Mouse (Mus musculus) ovary, adult 18-20 months (tissue): Measurements from ENCODE around the gene Kank3.

Experiments used
- DNase-seq: peaks from one replicate; pipeline ENCODE4 v3.0.0; 2022; ENCODE audit warnings: low spot score, mixed read lengths

Gene Kank3

DNA sequence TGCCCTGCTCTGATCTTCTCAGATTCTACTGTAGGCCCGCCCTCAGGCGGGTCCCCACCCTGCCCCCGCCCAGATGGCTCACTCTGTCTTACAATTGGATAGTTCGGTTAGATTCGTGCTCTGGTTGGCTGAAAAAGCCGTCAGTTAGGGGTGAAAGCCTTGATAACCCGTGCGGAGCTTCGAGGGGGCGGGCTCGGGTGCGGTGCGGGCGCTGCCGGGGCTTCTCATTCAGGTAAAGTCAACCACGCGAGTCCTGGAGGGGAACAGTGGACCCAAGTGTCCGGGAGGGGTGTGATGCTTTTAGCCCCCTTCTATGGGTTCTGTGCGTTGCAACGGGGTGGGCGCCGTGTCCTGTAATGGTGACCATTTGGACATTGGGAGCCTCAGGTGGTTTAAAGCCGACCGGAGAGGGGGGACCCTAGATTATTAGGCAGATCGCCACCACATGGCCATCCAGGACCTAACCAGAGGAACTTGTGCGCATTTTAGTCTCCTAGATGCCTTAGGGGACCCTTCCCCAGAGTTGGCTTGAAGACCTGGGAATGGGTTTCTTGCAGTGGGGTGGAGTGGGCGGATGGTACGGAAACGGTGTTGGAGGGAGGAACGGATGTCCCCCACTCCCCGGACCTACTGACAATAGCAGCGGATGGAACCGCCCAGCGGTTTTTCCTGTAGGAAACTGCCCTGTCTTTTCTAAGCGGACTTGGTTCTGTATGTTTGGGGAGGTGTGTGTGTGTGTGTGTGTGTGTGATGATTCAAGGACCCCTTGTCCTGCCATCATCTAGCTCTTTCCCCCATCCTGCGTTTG, at the start of gene Kank3:
Gene Kank3 (plus strand): TSS at position 186 of the 808 bp plus-strand sequence.
- peak; percentile 89 for DNase-seq

GRCm38 (mm10) chr17:33766389-33766788, 43.9 kb upstream of the Kank3 start:
- no peak for DNase-seq

GRCm38 (mm10) chr17:33771617-33772016, 38.7 kb upstream of the Kank3 start:
- no peak for DNase-seq

DNA sequence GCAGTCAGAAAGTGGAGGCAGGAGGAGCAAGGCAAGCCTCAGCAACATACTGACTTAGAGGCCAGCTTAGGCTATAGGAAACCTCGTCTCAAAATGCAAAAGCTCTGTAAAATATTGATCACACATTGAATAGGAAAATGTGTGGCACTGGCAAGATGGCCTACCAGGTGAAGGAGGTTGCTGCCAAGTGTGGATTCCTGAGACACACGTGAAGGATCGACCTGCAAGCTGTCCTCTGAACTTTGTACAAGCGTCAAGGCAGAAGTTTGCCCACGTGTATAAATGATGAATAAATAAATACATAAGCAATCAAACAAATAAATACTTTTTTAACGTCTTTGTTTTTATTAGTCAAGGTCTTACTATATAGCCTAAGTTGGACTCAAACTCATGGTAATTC, 36.9 kb upstream of the Kank3 start:
- DNase-seq = no peak

DNA sequence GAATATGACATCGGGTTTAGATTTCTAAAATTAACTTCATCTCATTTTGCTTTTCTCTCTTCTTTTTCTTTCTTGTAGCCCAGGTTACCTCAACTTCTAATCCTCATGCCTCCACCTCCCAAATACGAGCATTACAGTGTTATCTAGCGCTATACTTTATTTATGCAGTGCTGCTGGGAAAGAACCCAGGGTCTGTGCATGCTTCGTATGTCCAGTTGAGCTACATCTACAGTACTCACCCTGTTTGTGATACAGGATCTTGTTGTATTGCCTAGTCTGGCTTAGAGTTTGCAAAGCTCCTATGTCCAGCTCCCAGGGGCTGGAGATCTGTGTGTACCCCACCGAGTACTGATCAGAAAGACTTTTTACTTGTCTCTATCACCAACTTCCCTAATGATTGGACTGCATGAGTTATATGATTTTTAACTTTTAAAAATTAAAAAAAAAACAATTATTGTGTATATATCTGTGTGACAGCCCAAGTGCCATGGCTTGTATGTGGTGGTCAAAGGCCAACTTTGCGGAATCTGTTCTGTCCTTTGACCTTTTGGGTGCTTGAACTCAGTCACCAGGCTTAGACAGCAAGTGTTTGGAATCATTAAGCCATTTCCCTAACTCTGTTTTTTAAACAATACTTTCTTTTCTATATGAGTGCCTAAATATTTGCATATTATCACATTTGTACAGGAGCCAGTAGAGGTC, 36.3 kb upstream of the Kank3 start:
- DNase-seq = no peak

- no peak for DNase-seq
These were observed 35.7 kb upstream of the Kank3 start for GRCm38 (mm10) chr17:33774573-33775155.

- DNase-seq = no peak
These were observed 35.0 kb upstream of the Kank3 start for GRCm38 (mm10) chr17:33775287-33775686.

DNA sequence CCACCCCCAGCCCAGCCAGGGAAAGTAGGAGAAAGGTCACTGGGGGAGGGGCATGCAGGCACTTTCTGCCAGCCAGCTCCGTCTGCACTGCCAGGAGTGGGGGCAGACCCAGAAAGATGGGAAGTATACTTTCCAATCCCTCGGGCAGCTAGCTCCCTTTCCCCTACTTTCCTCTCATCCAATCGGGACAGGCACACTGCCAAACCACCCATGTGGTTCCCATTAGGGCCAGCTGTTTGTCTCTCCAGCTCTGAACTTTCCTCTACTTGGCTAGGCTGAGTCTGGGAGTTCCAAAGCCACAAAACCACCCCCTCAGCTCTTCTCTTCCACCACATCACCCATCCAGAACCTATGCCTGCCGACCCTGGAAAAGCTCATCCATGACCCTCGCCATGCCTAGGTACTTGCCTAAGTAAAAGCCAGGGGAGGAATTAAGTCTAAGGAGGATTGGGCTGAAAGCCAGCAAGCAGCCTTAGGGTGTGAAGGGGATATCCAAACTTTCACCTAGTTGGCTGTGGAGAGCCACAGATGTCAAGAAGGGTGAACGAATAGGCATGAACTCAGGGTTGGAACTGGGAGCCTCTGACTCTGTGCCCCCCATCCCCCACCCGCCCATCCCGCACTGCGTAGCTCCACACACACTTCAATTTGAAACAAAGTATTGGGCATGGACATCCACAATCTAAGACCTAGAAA, 30.9 kb upstream of the Kank3 start:
- DNase-seq = peak; percentile 94

DNA sequence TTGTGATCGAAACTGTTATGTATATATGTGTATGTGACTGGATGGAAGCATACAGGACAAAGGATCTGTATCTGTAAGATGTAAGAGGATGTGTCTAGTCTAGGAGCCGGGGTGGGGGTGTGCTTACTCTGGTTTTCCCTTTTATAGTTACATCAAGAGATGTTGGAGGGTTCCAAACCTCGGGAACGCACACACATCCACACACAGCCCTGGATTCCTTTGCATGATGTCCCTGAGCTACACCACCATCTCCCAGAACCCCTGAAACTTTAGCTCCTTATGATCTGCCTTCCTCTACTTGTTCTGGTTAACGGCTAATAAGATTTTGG, 30.4 kb upstream of the Kank3 start:
- DNase-seq = no peak

GRCm38 (mm10) chr17:33780431-33780830, 29.9 kb upstream of the Kank3 start:
- DNase-seq = peak; percentile 61

GRCm38 (mm10) chr17:33781124-33781977, 29.0 kb upstream of the Kank3 start, which contains the start of gene Angptl4:
Gene Angptl4 (minus strand): TSS chr17:33781830.
- DNase-seq = peak; percentile 81

DNA sequence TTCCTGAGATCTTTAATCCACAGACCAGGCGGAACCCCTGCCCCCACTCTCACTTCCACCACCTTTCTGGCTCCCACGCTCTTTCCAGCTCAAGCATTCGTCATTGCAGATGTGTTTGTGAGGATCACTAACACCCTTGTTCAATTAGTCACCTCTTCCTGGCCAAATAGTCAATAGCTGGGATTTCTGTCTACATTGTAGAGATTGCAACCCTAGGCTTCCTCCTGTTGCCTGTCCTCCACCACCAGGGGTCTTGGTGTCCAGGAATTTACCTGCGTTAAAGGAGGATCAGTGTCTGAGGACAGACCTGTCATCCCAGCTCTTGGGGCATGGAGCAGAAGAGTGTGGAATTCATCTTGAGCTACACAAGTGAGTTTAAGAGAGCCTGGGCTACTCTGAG, 28.3 kb upstream of the Kank3 start:
- no peak for DNase-seq

DNA sequence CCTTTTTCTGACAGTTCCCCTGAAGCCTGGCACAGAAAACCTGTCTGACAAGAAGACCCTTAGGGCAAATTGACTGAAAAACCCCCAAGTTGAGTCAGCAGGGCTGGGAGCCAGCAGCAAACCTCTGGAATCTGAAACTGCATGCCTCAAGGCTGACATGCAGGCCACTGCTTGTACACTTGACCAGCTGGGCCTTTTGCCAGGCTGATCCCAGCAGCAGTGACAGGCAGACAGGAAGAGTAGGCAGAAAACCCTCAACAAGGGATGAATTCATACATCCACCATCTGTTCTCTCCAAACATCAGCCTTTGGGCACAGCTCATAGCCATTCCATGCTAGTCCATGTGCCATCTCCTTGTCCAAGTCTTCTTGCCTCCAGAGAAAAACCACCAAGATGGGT, 26.9 kb upstream of the Kank3 start:
- DNase-seq = peak; percentile 84

DNA sequence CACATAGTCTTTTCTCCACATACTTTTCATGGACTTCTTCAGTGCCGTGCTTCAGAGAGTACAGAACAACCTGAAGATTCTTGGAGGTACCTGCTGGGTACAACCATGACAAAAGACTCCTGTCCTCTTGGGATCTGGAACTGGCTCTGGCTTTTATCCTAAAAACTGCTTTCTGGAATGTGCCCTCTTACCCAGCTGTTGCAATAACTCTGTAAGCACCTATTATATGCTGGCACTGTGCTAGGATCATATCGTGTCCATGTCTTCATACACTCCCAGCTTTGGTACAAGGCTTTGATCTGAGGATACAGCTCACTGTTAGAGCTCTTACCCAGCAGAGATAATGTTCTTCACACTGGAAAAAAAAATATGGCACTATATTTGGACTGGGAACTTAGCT, 25.4 kb upstream of the Kank3 start:
- DNase-seq = no peak

GRCm38 (mm10) chr17:33786375-33786774, 23.9 kb upstream of the Kank3 start:
- DNase-seq = no peak

DNA sequence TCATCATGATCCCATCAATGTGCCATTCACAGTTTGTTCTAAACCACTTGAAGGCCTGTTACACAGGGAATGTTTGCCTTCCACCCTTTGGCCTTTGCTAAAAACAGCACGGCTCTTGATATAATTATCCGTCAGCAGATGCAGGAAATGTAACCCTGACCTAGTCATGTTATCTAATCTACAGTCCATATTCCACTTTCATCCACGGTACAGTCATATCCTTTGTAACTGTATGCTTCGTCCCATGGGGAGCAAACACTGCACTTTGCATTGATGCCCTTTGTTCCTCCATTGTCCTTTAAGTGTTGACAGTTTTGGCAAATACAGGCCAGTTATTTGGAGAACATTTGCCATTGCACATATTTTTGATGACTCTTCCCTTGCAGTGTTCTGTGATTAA, 21.6 kb upstream of the Kank3 start:
- no peak for DNase-seq

DNA sequence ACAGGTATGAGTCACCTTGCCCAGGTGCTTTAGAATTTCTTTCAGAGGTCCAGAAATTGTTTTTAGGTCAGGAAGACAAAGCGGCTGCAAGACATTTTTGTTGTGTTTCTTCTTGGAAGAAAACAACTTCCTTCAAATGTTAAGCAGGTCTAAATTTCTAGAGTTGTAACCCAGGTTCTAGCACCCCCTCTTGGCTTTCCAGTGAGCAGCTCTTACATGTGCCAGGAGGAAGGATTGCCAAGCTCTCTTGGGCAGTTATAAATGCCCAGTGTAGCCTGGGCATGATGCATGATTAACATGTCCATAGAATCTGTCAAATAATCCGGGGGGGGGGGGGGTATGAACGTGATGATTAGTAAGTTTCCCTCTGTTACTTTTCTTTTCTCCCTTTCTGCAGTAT, 12.0 kb upstream of the Kank3 start:
- DNase-seq = no peak

DNA sequence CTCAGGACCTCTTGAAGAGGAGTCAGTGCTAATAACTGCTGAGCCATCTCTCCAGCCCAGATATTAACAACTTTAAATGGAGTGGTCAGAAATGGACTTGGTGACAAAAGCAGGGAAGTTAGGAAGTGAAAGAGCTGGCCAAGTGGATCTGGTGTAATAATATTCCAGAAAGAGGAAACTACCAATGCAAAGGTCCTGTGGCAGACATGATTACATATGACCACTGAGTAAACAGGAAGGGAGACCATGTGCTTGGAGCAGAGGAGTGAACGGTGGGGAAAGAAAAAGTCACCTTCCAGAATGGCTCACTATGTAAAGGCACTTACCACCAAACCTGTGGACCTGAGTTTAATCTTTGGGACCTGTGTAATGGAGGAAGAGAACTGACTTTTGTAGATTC, 11.0 kb upstream of the Kank3 start:
- no peak for DNase-seq

- no peak for DNase-seq
These were observed 8.1 kb upstream of the Kank3 start for GRCm38 (mm10) chr17:33802221-33802620.

GRCm38 (mm10) chr17:33804205-33804604, 6.1 kb upstream of the Kank3 start:
- DNase-seq = no peak

GRCm38 (mm10) chr17:33804745-33805144, 5.6 kb upstream of the Kank3 start:
- DNase-seq = no peak
